8 mouse cellular contexts compared by ENCODE assay signal in genomic region chr2:125672957-125673631, GRCm38 (mm10). TPM values are rescaled to one million over a fixed set of nuclear protein-coding genes. Genes with fewer than 3 reads are reported as not detected.
DNase-seq lines count a peak whose midpoint lies in the region; ATAC-seq lines count a peak whose summit lies in the region.

Eid1 (plus strand) TSS chr2:125673095.

- H3K4me1 ChIP-seq in forebrain, embryonic 12.5 days: peaks cover 11% of the 10 kb centered on the region
- peaks cover 8% of the 10 kb centered on the region for H3K4me1 ChIP-seq in heart, embryonic 16.5 days (ENCODE audit: control insufficient read depth, insufficient read depth, low read length)
- H3K4me1 ChIP-seq in liver, embryonic 16.5 days (ENCODE audit: control insufficient read depth, low read depth, low read length): peaks cover 15% of the 10 kb centered on the region
- peaks cover 14% of the 10 kb centered on the region for H3K4me1 ChIP-seq in neural tube, embryonic 13.5 days (replicated peaks)

- peak; percentile 93 for ATAC-seq in forebrain, embryonic 12.5 days (ENCODE audit: low FRiP score)
- ATAC-seq in heart, embryonic 16.5 days (replicated peaks; ENCODE audit: extremely low read depth, insufficient read depth, low FRiP score): peak; percentile 95
- ATAC-seq in liver, embryonic 16.5 days (ENCODE audit: low read depth): peak; percentile 91
- peak; percentile 96 for ATAC-seq in neural tube, embryonic 13.5 days (ENCODE audit: low read depth)

- peak within 1 kb of the TSS; percentile 71 for H3K4me3 ChIP-seq in forebrain, embryonic 12.5 days (replicated peaks)
- H3K4me3 ChIP-seq in heart, embryonic 16.5 days (ENCODE audit: low read length): peak within 1 kb of the TSS; percentile 71
- H3K4me3 ChIP-seq in liver, embryonic 16.5 days (ENCODE audit: low read depth, low read length): peak within 1 kb of the TSS; percentile 80
- peak within 1 kb of the TSS; percentile 65 for H3K4me3 ChIP-seq in neural tube, embryonic 13.5 days

- no peaks in the 10 kb centered on the region for H3K9me3 ChIP-seq in forebrain, embryonic 12.5 days
- no peaks in the 10 kb centered on the region for H3K9me3 ChIP-seq in heart, embryonic 16.5 days (replicated peaks; ENCODE audit: control insufficient read depth, low read length)
- no peaks in the 10 kb centered on the region for H3K9me3 ChIP-seq in liver, embryonic 16.5 days (replicated peaks; ENCODE audit: control insufficient read depth, low read length)
- H3K9me3 ChIP-seq in neural tube, embryonic 13.5 days: no peaks in the 10 kb centered on the region

- WGBS in forebrain, embryonic 12.5 days: under 1% methylated on average over 71 of the region's 79 CpGs
- under 1% methylated on average over 65 of the region's 79 CpGs for WGBS in heart, embryonic 16.5 days
- under 1% methylated on average over 73 of the region's 79 CpGs for WGBS in liver, embryonic 16.5 days (ENCODE audit: insufficient replicate concordance)
- 3% methylated on average over 70 of the region's 79 CpGs for WGBS in neural tube, embryonic 13.5 days

- peak; percentile 49 to 59 for DNase-seq in CD8-positive naive resting alpha-beta T cell, adult 2 months (ENCODE audit: low read depth in 2 of 2, low spot score in 2 of 2)
- peak; percentile 61 for DNase-seq in c-Kit-positive CD71-negative TER-119-negative erythroid progenitor cells, embryonic 14.5 days (ENCODE audit: low read depth)
- DNase-seq in kidney, postnatal 36 days: peak; percentile 79 to 89
- peak; percentile 78 for DNase-seq in telencephalon, adult 2 months (ENCODE audit: low read depth, low spot score)

- no peaks in the 10 kb centered on the region for H3K27me3 ChIP-seq in forebrain, embryonic 12.5 days
- no peaks in the 10 kb centered on the region for H3K27me3 ChIP-seq in heart, embryonic 16.5 days (ENCODE audit: control insufficient read depth, insufficient read depth, low read length)
- H3K27me3 ChIP-seq in liver, embryonic 16.5 days (ENCODE audit: control insufficient read depth, insufficient read depth, low read depth, low read length): no peaks in the 10 kb centered on the region
- H3K27me3 ChIP-seq in neural tube, embryonic 13.5 days: no peaks in the 10 kb centered on the region

- no peaks in the 10 kb centered on the region for H3K36me3 ChIP-seq in forebrain, embryonic 12.5 days (replicated peaks)
- no peaks in the 10 kb centered on the region for H3K36me3 ChIP-seq in heart, embryonic 16.5 days (ENCODE audit: control insufficient read depth, insufficient read depth)
- H3K36me3 ChIP-seq in liver, embryonic 16.5 days (ENCODE audit: control insufficient read depth, insufficient read depth): no peaks in the 10 kb centered on the region
- H3K36me3 ChIP-seq in neural tube, embryonic 13.5 days: no peaks in the 10 kb centered on the region

- peak within 1 kb of the TSS; percentile 64 for H3K4me2 ChIP-seq in forebrain, embryonic 12.5 days
- peak within 1 kb of the TSS; percentile 78 for H3K4me2 ChIP-seq in heart, embryonic 16.5 days (ENCODE audit: low read depth, low read length)
- peak within 1 kb of the TSS; percentile 84 for H3K4me2 ChIP-seq in liver, embryonic 16.5 days (ENCODE audit: low read depth, low read length)
- peak within 1 kb of the TSS; percentile 69 for H3K4me2 ChIP-seq in neural tube, embryonic 13.5 days

- peak within 1 kb of the TSS; percentile 92 for H3K9ac ChIP-seq in forebrain, embryonic 12.5 days
- H3K9ac ChIP-seq in heart, embryonic 16.5 days (ENCODE audit: low read length): peak within 1 kb of the TSS; percentile 80
- H3K9ac ChIP-seq in liver, embryonic 16.5 days (ENCODE audit: low read depth, low read length): peak within 1 kb of the TSS; percentile 80
- peak within 1 kb of the TSS; percentile 87 for H3K9ac ChIP-seq in neural tube, embryonic 13.5 days

- peak within 1 kb of the TSS; percentile 94 for H3K27ac ChIP-seq in forebrain, embryonic 12.5 days
- peak within 1 kb of the TSS; percentile 86 for H3K27ac ChIP-seq in heart, embryonic 16.5 days (ENCODE audit: low read length)
- H3K27ac ChIP-seq in liver, embryonic 16.5 days (ENCODE audit: low read length): peak within 1 kb of the TSS; percentile 93
- H3K27ac ChIP-seq in neural tube, embryonic 13.5 days (replicated peaks): peak within 1 kb of the TSS; percentile 98

RNA-seq across cellular contexts. Expression of gene Eid1, which starts in this region (rescaled TPM):
- 297 and 310 TPM in 2 replicates for polyA plus RNA-seq in forebrain, embryonic 12.5 days (2016; fragmentation: Nextera tagmentation; extraction: Ambion mirVana)
- 112 and 128 TPM in 2 replicates for polyA plus RNA-seq in heart, embryonic 16.5 days (2015; fragmentation: Nextera tagmentation; extraction: Ambion mirVana)
- 34.2 and 34.7 TPM in 2 replicates for polyA plus RNA-seq in liver, embryonic 16.5 days (2015; fragmentation: Nextera tagmentation; extraction: Ambion mirVana)
- 411 and 415 TPM in 2 replicates for polyA plus RNA-seq in neural tube, embryonic 13.5 days (2015; fragmentation: Nextera tagmentation; extraction: Ambion mirVana)

Comparison
In these comparisons a context has a peak if more than half of its experiments do, and no peak if none do; other contexts are left out.
1. Peak in every context shown above with its lines: DNase-seq, ATAC-seq, H3K4me3 ChIP-seq and H3K27ac ChIP-seq.